Mouse (Mus musculus) olfactory bulb, adult 2 months (tissue): ENCODE data around the gene Rgs11.

Experiments used
- CTCF ChIP-seq: fragments of 200-500 bp; IDR thresholded peaks from 2 replicates; pipeline ENCODE4 v1.5.1; 2012; ENCODE audit warnings: low read depth, mild to moderate bottlenecking, low read length, moderate library complexity; ENCODE audit not compliant: insufficient read depth
- POLR2A ChIP-seq: fragments of 200-500 bp; IDR thresholded peaks from 2 replicates; pipeline ENCODE4 v1.6.1; 2012; ENCODE audit warnings: mild to moderate bottlenecking, low read depth, low read length, moderate library complexity; ENCODE audit not compliant: insufficient read depth

DNA sequence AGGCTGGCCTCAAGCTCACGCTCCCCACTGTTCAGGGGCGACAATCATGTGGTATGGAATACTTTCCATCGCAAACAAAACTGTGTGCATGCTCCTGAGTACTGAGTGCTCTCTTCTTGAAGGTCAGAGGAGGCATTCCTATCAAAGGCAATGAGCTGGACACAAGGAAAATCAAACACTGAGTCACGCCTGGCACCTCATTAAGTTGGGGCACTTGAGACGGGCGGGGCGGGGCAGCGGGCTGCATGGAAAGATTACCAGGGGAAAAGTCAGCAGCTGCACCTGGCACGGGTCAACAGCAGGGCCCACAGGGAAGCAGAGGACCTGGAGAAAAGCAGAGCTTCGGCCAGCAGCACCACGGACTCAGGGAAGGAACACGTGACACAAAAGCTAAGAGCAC, 22.4 kb downstream of the Rgs11 start:
- TF ChIP-seq CTCF = no peak
- no peak for TF ChIP-seq POLR2A
